Mouse (Mus musculus) kidney, adult 10 weeks (tissue): Measurements from ENCODE around the gene Cd93. TPM values are rescaled to one million over a fixed set of nuclear protein-coding genes. Genes with fewer than 3 reads are reported as not detected.

Source experiments
- polyA plus RNA-seq: library from polyadenylated mRNA; stranded (reverse); fragments of 350-450 nt; fragmentation: Illumina TruSeq; extraction: RNeasy Lipid Tissue Mini Kit (QIAGEN cat#74804); gene quantifications from one replicate; pipeline ENCODE4 v1.2.3, GENCODE M21; 2014; ENCODE audit warnings: low read depth, low replicate concordance

The Cd93 gene
- polyA plus RNA-seq: 20.2 TPM

GRCm38 (mm10) chr2:148443249-148443958 lies at the start of gene Cd93:
TSS of gene Cd93 (minus strand) at chr2:148443563.

GRCm38 (mm10) chr2:148407870-148408760 lies 35.2 kb downstream of the Cd93 start, which contains the start of gene Thbd:
TSS of gene Thbd (minus strand) at chr2:148408188.

GRCm38 (mm10) chr2:148395131-148396051 lies 48.0 kb downstream of the Cd93 start, which contains the start of gene Sstr4:
TSS of gene Sstr4 (plus strand) at chr2:148395344.

Other genes with a start within 250 kb of the Cd93 start
- not detected for gene Sstr4, start 48.2 kb downstream of the Cd93 start, polyA plus RNA-seq
- gene Thbd, start 35.4 kb downstream of the Cd93 start, polyA plus RNA-seq: 27.4 TPM
- gene Nxt1, start 229.0 kb upstream of the Cd93 start, polyA plus RNA-seq: 4.1 TPM
- 38.2 TPM for gene Gzf1, start 237.5 kb upstream of the Cd93 start, polyA plus RNA-seq